Mouse (Mus musculus): Measurements from ENCODE around the gene Irf2bp2. TPM values are rescaled to one million over a fixed set of nuclear protein-coding genes. Genes with fewer than 3 reads are reported as not detected.

The Irf2bp2 gene
- polyA plus RNA-seq, 1 experiment from 2014 or later = 10.6 TPM

DNA sequence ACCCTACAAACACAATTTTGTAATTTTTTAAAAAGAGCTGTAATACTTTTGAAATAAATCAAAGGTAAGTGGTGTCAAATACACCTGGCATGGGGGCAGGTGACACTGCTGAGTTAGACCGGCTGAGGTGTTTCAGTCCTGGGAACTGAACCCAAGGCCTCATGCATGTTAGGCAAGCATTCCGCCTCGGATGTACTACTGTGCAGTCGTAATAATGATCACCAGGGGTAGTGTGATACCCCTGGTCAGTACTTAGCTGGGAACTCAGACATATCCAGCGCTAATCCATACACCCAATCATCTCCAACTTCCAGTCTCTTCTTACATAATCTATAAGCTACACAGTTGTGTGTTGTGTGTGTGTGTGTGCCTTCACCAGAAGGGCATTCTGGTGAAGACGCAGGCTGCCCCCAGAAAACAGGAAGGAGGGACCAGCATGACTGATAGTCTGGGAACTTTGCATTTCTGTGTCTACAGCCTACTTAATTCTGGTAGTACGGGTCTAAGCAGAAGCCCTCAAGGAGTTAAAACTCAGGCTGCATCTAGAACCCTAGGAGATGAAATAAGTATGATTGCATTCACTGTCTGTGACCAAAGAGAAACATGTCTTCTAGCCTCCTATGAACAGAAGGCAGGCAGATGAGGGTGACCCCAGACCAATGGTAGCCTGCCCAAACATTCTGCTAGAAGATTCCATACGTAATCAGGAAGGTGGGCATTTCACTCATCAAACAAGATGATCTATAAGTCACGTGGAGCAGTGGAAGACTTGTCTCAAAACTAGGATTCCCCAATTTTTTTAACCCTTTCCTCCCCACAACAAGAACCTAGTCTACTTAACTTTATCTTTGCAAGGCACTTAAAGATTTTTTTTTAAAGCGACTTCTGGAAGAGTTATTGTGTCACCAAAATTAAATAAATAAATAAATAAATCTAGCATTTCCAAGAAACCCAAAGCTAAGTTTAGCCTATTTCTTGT lies 6.9 kb downstream of the Irf2bp2 start:
- Histone ChIP-seq H3K4me2 (ENCODE audit: low read depth, low read length) (peak overlapping the region; percentile 95), H3K27ac (replicated peaks; ENCODE audit: low read depth, low read length) (peak overlapping the region; percentile 8; the same call in 1 of the 2 replicates), H3K9me3 (ENCODE audit: control insufficient read depth, low read length) (no peaks in the 10 kb centered on the region), H3K9ac (ENCODE audit: low read depth, low read length) (peak overlapping the region; percentile 61; the same call in 1 of the 2 replicates), H3K4me3 (ENCODE audit: low read depth, low read length) (peak overlapping the region; percentile 99), H3K27me3 (replicated peaks; ENCODE audit: control insufficient read depth, insufficient read depth, low read length) (no peaks in the 10 kb centered on the region), H3K36me3 (ENCODE audit: control insufficient read depth, insufficient read depth, low read length) (peaks cover 56% of the 10 kb centered on the region), H3K4me1 (ENCODE audit: control insufficient read depth, insufficient read depth, low read length) (peaks cover 56% of the 10 kb centered on the region)
- 72% methylated on average over 10 of the region's 10 CpGs for WGBS
- ATAC-seq (ENCODE audit: low read depth) (no peak), DNase-seq (ENCODE audit: low spot score) (no peak)

DNA sequence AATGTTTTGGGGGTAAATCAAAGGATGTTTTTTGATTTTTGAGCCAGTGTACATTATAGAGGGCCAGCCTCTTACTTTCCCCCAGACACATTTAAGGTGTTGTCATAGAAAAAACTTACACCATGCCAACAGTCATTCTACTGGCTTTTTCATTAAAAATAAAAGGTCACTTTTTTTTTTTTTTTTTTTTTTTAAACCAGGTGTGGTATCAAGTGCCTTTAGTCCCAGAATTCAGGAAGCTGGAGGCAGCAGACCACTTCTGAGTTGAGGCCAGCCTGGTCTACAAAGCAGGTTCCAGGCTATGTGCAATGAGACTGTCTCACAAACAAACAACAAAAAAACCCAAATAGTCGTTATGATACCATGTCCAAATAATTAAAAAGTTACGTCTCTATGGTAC lies 7.7 kb downstream of the Irf2bp2 start:
- WGBS = 70% methylated on average over 2 of the region's 2 CpGs
- Histone ChIP-seq H3K36me3 (ENCODE audit: control insufficient read depth, insufficient read depth, low read length) (peaks cover 48% of the 10 kb centered on the region), H3K4me2 (ENCODE audit: low read depth, low read length) (peak overlapping the region; percentile 95), H3K9ac (ENCODE audit: low read depth, low read length) (peak overlapping the region; percentile 35; the same call in 1 of the 2 replicates), H3K27me3 (replicated peaks; ENCODE audit: control insufficient read depth, insufficient read depth, low read length) (no peaks in the 10 kb centered on the region), H3K4me1 (ENCODE audit: control insufficient read depth, insufficient read depth, low read length) (peaks cover 56% of the 10 kb centered on the region), H3K27ac (replicated peaks; ENCODE audit: low read depth, low read length) (no peak overlapping the region), H3K4me3 (ENCODE audit: low read depth, low read length) (no peak overlapping the region; the same call in 1 of the 2 replicates), H3K9me3 (ENCODE audit: control insufficient read depth, low read length) (no peaks in the 10 kb centered on the region)
- no peak for DNase-seq (ENCODE audit: low spot score)
- no peak for ATAC-seq (ENCODE audit: low read depth)

DNA sequence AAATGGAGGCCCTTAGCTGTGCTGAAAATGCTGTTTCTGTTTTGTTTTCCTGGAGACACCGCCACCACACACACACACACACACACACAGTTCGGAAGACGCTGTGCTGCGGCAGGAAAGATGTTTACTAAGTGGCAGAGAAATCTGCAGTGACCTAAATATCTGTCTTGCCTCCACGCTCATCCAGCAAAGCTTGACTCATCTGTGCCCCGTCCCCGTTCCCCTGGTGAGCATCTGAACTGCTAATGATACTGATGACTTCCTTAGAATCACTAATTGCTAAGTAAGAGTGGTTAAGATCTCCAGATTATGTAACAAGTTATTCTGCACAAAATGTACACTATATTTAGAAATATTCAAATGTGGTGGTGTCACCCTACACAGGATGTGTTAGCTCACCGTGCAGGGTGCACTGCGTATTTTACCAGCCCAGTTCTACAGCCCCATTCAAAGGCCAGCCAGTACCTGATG lies 8.2 kb downstream of the Irf2bp2 start:
- peaks cover 56% of the 10 kb centered on the region for H3K4me1 ChIP-seq (ENCODE audit: control insufficient read depth, insufficient read depth, low read length)
- DNase-seq (ENCODE audit: low spot score) = peak; percentile 25
- no peaks in the 10 kb centered on the region for H3K27me3 ChIP-seq (replicated peaks; ENCODE audit: control insufficient read depth, insufficient read depth, low read length)
- WGBS = 45% methylated on average over 9 of the region's 9 CpGs
- peak overlapping the region; percentile 99; the same call in 1 of the 2 replicates for H3K4me2 ChIP-seq (ENCODE audit: low read depth, low read length)
- H3K9me3 ChIP-seq (ENCODE audit: control insufficient read depth, low read length) = peaks cover 2% of the 10 kb centered on the region; the same call in 1 of the 2 replicates
- peak overlapping the region; percentile 93 for H3K27ac ChIP-seq (replicated peaks; ENCODE audit: low read depth, low read length)
- no peak for ATAC-seq (ENCODE audit: low read depth)
- peaks cover 44% of the 10 kb centered on the region for H3K36me3 ChIP-seq (ENCODE audit: control insufficient read depth, insufficient read depth, low read length)
- peak overlapping the region; percentile 50; the same call in 1 of the 2 replicates for H3K4me3 ChIP-seq (ENCODE audit: low read depth, low read length)
- peak overlapping the region; percentile 35; the same call in 1 of the 2 replicates for H3K9ac ChIP-seq (ENCODE audit: low read depth, low read length)

DNA sequence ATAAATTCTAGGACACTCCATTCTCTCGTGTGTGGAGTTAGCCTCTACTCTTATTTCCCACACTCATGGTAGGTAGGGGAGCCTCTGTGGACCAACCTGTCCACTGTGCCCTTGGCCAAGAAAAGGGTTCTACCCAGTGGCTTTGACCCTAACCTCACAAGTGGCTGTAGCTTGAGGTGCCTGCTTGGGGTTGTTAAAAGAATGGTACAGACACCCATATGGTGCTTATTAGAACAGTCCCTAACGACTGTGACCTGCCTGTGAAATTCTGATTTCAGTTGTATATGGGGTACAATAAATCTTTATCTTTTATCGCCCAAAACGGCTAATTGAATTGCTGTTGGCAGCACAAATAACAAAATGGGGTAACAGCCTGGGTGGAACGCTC lies 8.9 kb downstream of the Irf2bp2 start:
- ATAC-seq (ENCODE audit: low read depth) (no peak), DNase-seq (ENCODE audit: low spot score) (no peak)
- H3K4me2 ChIP-seq (ENCODE audit: low read depth, low read length) = peak overlapping the region; percentile 99
- peak overlapping the region; percentile 76 for H3K9ac ChIP-seq (ENCODE audit: low read depth, low read length)
- 19% methylated on average over 5 of the region's 5 CpGs for WGBS
- H3K9me3 ChIP-seq (ENCODE audit: control insufficient read depth, low read length) = peaks cover 6% of the 10 kb centered on the region; the same call in 1 of the 2 replicates
- H3K4me1 ChIP-seq (ENCODE audit: control insufficient read depth, insufficient read depth, low read length) = peaks cover 56% of the 10 kb centered on the region
- peaks cover 36% of the 10 kb centered on the region for H3K36me3 ChIP-seq (ENCODE audit: control insufficient read depth, insufficient read depth, low read length)
- no peaks in the 10 kb centered on the region for H3K27me3 ChIP-seq (replicated peaks; ENCODE audit: control insufficient read depth, insufficient read depth, low read length)
- H3K4me3 ChIP-seq (ENCODE audit: low read depth, low read length) = peak overlapping the region; percentile 50
- H3K27ac ChIP-seq (replicated peaks; ENCODE audit: low read depth, low read length) = peak overlapping the region; percentile 93

DNA sequence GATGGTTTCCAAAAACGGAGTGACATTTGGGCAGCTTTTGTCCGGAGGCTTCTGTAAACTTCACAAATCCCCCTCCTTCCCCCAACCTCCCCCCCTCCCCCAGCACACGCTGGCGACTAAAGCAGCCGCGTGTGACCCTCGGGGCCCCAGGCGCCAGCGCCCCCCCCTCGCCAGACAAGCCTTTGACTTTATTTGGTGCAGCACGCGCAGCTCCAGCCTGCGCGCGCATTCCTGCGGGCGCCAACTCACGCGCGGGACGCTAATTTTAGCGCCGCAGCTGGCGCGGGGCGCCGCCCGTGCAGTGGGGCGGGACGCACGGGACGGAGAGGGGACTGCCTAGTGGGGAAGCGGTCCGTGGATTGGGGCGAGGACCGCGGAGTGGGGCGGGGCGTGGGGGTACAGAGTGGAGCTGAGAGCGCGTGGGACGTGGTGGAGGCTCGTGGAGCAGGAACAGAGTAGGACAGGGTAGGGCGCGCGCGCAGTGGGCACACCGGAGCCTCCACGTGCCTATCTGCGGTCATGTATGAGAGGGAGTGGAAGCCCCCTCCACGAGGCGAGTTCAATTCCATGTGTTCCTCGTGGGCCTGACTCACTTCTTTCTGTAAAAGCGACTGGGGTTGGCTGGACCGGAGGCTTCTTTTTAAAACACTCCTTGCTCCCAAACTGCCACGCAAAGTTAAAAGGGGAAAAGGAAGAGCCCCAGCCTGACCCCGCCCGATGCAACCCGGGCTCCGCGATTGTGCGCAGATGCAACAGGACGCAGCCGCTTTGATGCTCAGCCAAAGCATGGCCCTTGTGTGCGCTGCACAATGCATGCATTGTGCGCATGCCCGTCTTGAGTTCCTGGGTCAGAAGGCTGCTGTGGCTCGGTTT lies 9.6 kb downstream of the Irf2bp2 start:
- Histone ChIP-seq H3K27ac (replicated peaks; ENCODE audit: low read depth, low read length) (peak overlapping the region; percentile 93), H3K4me1 (ENCODE audit: control insufficient read depth, insufficient read depth, low read length) (peaks cover 53% of the 10 kb centered on the region)
- ATAC-seq (ENCODE audit: low read depth) = peak; percentile 86

DNA sequence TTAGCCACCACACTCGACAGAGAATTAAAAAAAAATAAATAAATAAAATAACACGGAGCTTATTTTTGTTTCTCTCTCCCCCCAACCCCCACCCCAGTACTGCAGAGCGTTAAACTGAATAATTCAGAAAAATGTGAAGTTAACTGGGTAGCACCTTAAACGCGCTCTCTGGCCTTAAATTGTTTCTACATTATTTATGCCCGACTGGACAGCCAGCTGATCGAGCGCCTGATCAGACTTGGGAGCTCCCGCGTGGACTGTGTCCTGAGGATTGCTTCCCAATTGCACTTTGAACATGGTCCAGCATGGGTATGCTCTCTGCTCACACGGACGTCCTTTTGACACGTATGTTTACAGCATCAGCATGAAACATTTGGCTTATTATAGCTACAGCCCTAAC lies 10.3 kb downstream of the Irf2bp2 start:
- WGBS = 4% methylated on average over 13 of the region's 13 CpGs
- Histone ChIP-seq H3K27me3 (replicated peaks; ENCODE audit: control insufficient read depth, insufficient read depth, low read length) (no peaks in the 10 kb centered on the region), H3K9me3 (ENCODE audit: control insufficient read depth, low read length) (peaks cover 6% of the 10 kb centered on the region; the same call in 1 of the 2 replicates), H3K36me3 (ENCODE audit: control insufficient read depth, insufficient read depth, low read length) (peaks cover 25% of the 10 kb centered on the region), H3K4me1 (ENCODE audit: control insufficient read depth, insufficient read depth, low read length) (peaks cover 46% of the 10 kb centered on the region), H3K4me3 (ENCODE audit: low read depth, low read length) (peak overlapping the region; percentile 50), H3K27ac (replicated peaks; ENCODE audit: low read depth, low read length) (peak overlapping the region; percentile 93), H3K4me2 (ENCODE audit: low read depth, low read length) (peak overlapping the region; percentile 99), H3K9ac (ENCODE audit: low read depth, low read length) (peak overlapping the region; percentile 76)
- DNase-seq (ENCODE audit: low spot score) (peak; percentile 58), ATAC-seq (ENCODE audit: low read depth) (peak; percentile 21)

More for the DNA sequence above, 9.6 kb downstream of the Irf2bp2 start:
- Histone ChIP-seq H3K9ac (ENCODE audit: low read depth, low read length) (peak overlapping the region; percentile 76), H3K27me3 (replicated peaks; ENCODE audit: control insufficient read depth, insufficient read depth, low read length) (no peaks in the 10 kb centered on the region), H3K4me3 (ENCODE audit: low read depth, low read length) (peak overlapping the region; percentile 50), H3K4me2 (ENCODE audit: low read depth, low read length) (peak overlapping the region; percentile 99), H3K36me3 (ENCODE audit: control insufficient read depth, insufficient read depth, low read length) (peaks cover 32% of the 10 kb centered on the region), H3K9me3 (ENCODE audit: control insufficient read depth, low read length) (peaks cover 6% of the 10 kb centered on the region; the same call in 1 of the 2 replicates)
- 1% methylated on average over 60 of the region's 68 CpGs for WGBS
- DNase-seq (ENCODE audit: low spot score) = peak; percentile 96

DNA sequence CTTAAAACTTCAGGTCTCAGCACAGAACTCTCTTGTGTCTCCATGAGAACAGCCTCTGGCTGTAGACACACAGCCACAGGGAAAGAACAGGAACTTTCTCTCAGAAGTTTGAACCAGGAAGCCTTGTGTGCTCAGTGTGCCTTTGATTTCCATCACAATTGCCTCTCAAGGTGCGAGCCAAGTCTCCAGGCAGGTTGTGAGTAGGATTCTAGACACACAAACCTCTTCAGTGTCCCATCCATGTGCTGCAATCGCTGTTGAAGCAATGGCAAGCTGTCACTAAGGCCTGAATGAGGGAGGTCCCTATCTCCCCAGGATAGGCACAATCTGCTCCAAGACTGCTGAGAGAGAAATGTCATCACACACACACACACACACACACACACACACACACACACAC lies 10.8 kb downstream of the Irf2bp2 start:
- H3K27me3 ChIP-seq (replicated peaks; ENCODE audit: control insufficient read depth, insufficient read depth, low read length) = no peaks in the 10 kb centered on the region
- DNase-seq (ENCODE audit: low spot score) (no peak), ATAC-seq (ENCODE audit: low read depth) (no peak)
- no peak overlapping the region for H3K4me2 ChIP-seq (ENCODE audit: low read depth, low read length)
- peak overlapping the region; percentile 93 for H3K27ac ChIP-seq (replicated peaks; ENCODE audit: low read depth, low read length)
- H3K9ac ChIP-seq (ENCODE audit: low read depth, low read length) = no peak overlapping the region
- WGBS = 43% methylated on average over 2 of the region's 2 CpGs
- peaks cover 6% of the 10 kb centered on the region; the same call in 1 of the 2 replicates for H3K9me3 ChIP-seq (ENCODE audit: control insufficient read depth, low read length)
- H3K4me3 ChIP-seq (ENCODE audit: low read depth, low read length) = no peak overlapping the region
- peaks cover 22% of the 10 kb centered on the region for H3K36me3 ChIP-seq (ENCODE audit: control insufficient read depth, insufficient read depth, low read length)
- H3K4me1 ChIP-seq (ENCODE audit: control insufficient read depth, insufficient read depth, low read length) = peaks cover 41% of the 10 kb centered on the region

DNA sequence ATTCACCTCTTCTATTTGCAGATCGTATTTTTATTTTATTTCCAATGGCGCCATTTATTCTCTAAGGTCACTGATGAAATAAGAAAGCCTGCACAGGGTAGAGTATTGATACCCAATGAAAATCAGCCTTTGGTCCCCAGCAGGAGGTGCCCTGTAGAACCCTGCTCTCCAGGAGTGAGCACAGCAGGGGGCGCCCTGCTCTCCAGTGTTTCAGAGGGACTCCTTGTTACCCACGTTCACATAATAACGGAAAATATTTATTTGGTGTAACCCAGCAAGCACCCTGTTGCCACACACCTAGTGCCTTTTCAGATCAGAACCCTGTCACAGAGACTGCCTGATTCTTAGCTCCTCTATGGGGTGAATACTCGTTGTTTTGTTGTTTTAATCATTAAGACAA lies 11.3 kb downstream of the Irf2bp2 start:
- ATAC-seq (ENCODE audit: low read depth) = no peak
- Histone ChIP-seq H3K9ac (ENCODE audit: low read depth, low read length) (no peak overlapping the region), H3K4me1 (ENCODE audit: control insufficient read depth, insufficient read depth, low read length) (peaks cover 36% of the 10 kb centered on the region), H3K4me2 (ENCODE audit: low read depth, low read length) (no peak overlapping the region), H3K4me3 (ENCODE audit: low read depth, low read length) (no peak overlapping the region), H3K27me3 (replicated peaks; ENCODE audit: control insufficient read depth, insufficient read depth, low read length) (no peaks in the 10 kb centered on the region), H3K9me3 (ENCODE audit: control insufficient read depth, low read length) (peaks cover 6% of the 10 kb centered on the region; the same call in 1 of the 2 replicates), H3K36me3 (ENCODE audit: control insufficient read depth, insufficient read depth, low read length) (peaks cover 17% of the 10 kb centered on the region), H3K27ac (replicated peaks; ENCODE audit: low read depth, low read length) (peak overlapping the region; percentile 93)
- DNase-seq (ENCODE audit: low spot score) = peak; percentile 41
- 42% methylated on average over 6 of the region's 6 CpGs for WGBS
